Mouse (Mus musculus) embryonic facial prominence, embryonic 14.5 days (tissue): ENCODE results near the gene Atl3. TPM values are rescaled to one million over a fixed set of nuclear protein-coding genes. Genes with fewer than 3 reads are reported as not detected.
"Not testable (repeated sequence)": the region's sequence is repeated elsewhere in the genome, so short reads cannot be mapped to it uniquely, and the experiment has no call there.

ENCODE experiments used
- ATAC-seq: fragments of 200-750 bp; cut with Nextera tagmentation; 2 replicates; pipeline ENCODE4 v1.8.0; 2017; ENCODE audit warnings: low read depth, moderate number of reproducible peaks, moderate TSS enrichment
- DNase-seq: peaks from one replicate; pipeline ENCODE4 v3.0.0-alpha.2; 2015; ENCODE audit warnings: low spot score
- H3K27ac ChIP-seq: fragments of 300-500 bp; sonication (generic); replicated peaks from 2 replicates; pipeline ENCODE4 v1.5.1; 2014; ENCODE audit warnings: low read depth, mild to moderate bottlenecking, low read length, moderate library complexity
- H3K27me3 ChIP-seq: fragments of 300-500 bp; sonication (generic); replicated peaks from 2 replicates; pipeline ENCODE4 v1.6.1; 2014; ENCODE audit warnings: low read length; ENCODE audit not compliant: control insufficient read depth, insufficient read depth
- H3K36me3 ChIP-seq: fragments of 300-500 bp; sonication (generic); 2 replicates; pipeline ENCODE4 v1.6.1; 2014; ENCODE audit warnings: low read length, mixed read lengths; ENCODE audit not compliant: control insufficient read depth, insufficient read depth
- H3K4me1 ChIP-seq: fragments of 300-500 bp; sonication (generic); 2 replicates; pipeline ENCODE4 v1.6.1; 2014; ENCODE audit warnings: antibody characterized with exemption, low read length; ENCODE audit not compliant: control insufficient read depth, insufficient read depth
- H3K4me2 ChIP-seq: fragments of 300-500 bp; sonication (generic); 2 replicates; pipeline ENCODE4 v1.6.1; 2014; ENCODE audit warnings: low read depth, mild to moderate bottlenecking, low read length, moderate library complexity, mixed read lengths
- H3K4me3 ChIP-seq: fragments of 300-500 bp; sonication (generic); 2 replicates; pipeline ENCODE4 v1.5.1; 2014; ENCODE audit warnings: low read depth, mild to moderate bottlenecking, low read length
- H3K9ac ChIP-seq: fragments of 300-500 bp; sonication (generic); 2 replicates; pipeline ENCODE4 v1.6.1; 2014; ENCODE audit warnings: low read depth, mild to moderate bottlenecking, low read length, moderate library complexity, mixed read lengths
- H3K9me3 ChIP-seq: fragments of 300-500 bp; sonication (generic); 2 replicates; pipeline ENCODE4 v1.6.1; 2016; ENCODE audit warnings: low read length; ENCODE audit not compliant: control insufficient read depth
- WGBS: fragments of 180-500 bp; shearing (Covaris S2); extraction: QIAGEN DNeasy Blood & Tissue Kit; methylation state at CpG from one replicate; pipeline ENCODE4 v1.1.7; 2014; 5-methylcytosine and 5-hydroxymethylcytosine counted together
- polyA plus RNA-seq: library from polyadenylated mRNA; unstranded; fragments of >200 nt; fragmentation: Nextera tagmentation; extraction: Ambion mirVana; gene quantifications from 2 replicates; pipeline ENCODE4 v1.2.1, GENCODE M21; 2014

The Atl3 gene
- polyA plus RNA-seq, 1 experiment from 2014 or later, result 19.4 TPM

GRCm38 (mm10) chr19:7494187-7495015 lies 561 bp downstream of the Atl3 start:
- H3K4me3 ChIP-seq, result peak overlapping the region; percentile 76
- DNase-seq, result peak; percentile 98
- peak; percentile 97 for ATAC-seq
- 1% methylated on average over 64 of the region's 84 CpGs for WGBS
- no peaks in the 10 kb centered on the region for H3K36me3 ChIP-seq
- peak overlapping the region; percentile 92 for H3K9ac ChIP-seq
- peak overlapping the region; percentile 74 for H3K4me2 ChIP-seq
- H3K9me3 ChIP-seq, result no peaks in the 10 kb centered on the region
- peak overlapping the region; percentile 99 for H3K27ac ChIP-seq
- no peaks in the 10 kb centered on the region for H3K27me3 ChIP-seq
- peaks cover 5% of the 10 kb centered on the region; the same call in 1 of the 2 replicates for H3K4me1 ChIP-seq

GRCm38 (mm10) chr19:7495221-7496038 lies 1.6 kb downstream of the Atl3 start:
- Histone ChIP-seq H3K27ac (peak overlapping the region; percentile 99), H3K4me1 (peaks cover 5% of the 10 kb centered on the region; the same call in 1 of the 2 replicates), H3K4me2 (peak overlapping the region; percentile 74), H3K9me3 (no peaks in the 10 kb centered on the region), H3K9ac (peak overlapping the region; percentile 92), H3K27me3 (no peaks in the 10 kb centered on the region), H3K36me3 (no peaks in the 10 kb centered on the region), H3K4me3 (peak overlapping the region; percentile 76)
- peak; percentile 13 for DNase-seq
- WGBS, result 37% methylated on average over 14 of the region's 14 CpGs
- no peak for ATAC-seq

GRCm38 (mm10) chr19:7496070-7496469 lies 2.2 kb downstream of the Atl3 start:
- Histone ChIP-seq H3K4me2 (peak overlapping the region; percentile 74; the same call in 1 of the 2 replicates), H3K4me3 (0 out of 2 replicates have a peak overlapping the region, but pooled peaks have one; percentile 76)
- not testable (repeated sequence) for H3K27me3 ChIP-seq, H3K9me3 ChIP-seq, ATAC-seq, H3K9ac ChIP-seq, DNase-seq, H3K4me1 ChIP-seq, H3K27ac ChIP-seq, H3K36me3 ChIP-seq
- WGBS, result 76% methylated on average over 1 of the region's 1 CpGs

GRCm38 (mm10) chr19:7498816-7499215 lies 5.0 kb downstream of the Atl3 start:
- no peak overlapping the region for H3K4me3 ChIP-seq
- no peaks in the 10 kb centered on the region for H3K36me3 ChIP-seq
- WGBS, result 88% methylated on average over 2 of the region's 2 CpGs
- no peaks in the 10 kb centered on the region for H3K9me3 ChIP-seq
- ATAC-seq, result no peak
- no peak overlapping the region for H3K27ac ChIP-seq
- no peak overlapping the region for H3K9ac ChIP-seq
- H3K4me1 ChIP-seq, result peaks cover 5% of the 10 kb centered on the region; the same call in 1 of the 2 replicates
- H3K4me2 ChIP-seq, result no peak overlapping the region
- peak; percentile 9 for DNase-seq
- no peaks in the 10 kb centered on the region for H3K27me3 ChIP-seq

- no peak overlapping the region for H3K4me3 ChIP-seq
- no peak overlapping the region for H3K9ac ChIP-seq
- ATAC-seq, result no peak
- no peak overlapping the region for H3K4me2 ChIP-seq
- WGBS, result 86% methylated on average over 1 of the region's 1 CpGs
- no peak for DNase-seq
- H3K27ac ChIP-seq, result no peak overlapping the region
- peaks cover 3% of the 10 kb centered on the region; the same call in 1 of the 2 replicates for H3K4me1 ChIP-seq
- no peaks in the 10 kb centered on the region for H3K9me3 ChIP-seq
- H3K36me3 ChIP-seq, result no peaks in the 10 kb centered on the region
- no peaks in the 10 kb centered on the region for H3K27me3 ChIP-seq
Observed at GRCm38 (mm10) chr19:7500701-7501100, 6.9 kb downstream of the Atl3 start.

GRCm38 (mm10) chr19:7502432-7502831 lies 8.6 kb downstream of the Atl3 start:
- H3K4me1 ChIP-seq, result no peaks in the 10 kb centered on the region
- H3K9ac ChIP-seq, result no peak overlapping the region
- no peaks in the 10 kb centered on the region for H3K27me3 ChIP-seq
- ATAC-seq, result no peak
- 76% methylated on average over 2 of the region's 2 CpGs for WGBS
- no peaks in the 10 kb centered on the region for H3K36me3 ChIP-seq
- no peaks in the 10 kb centered on the region for H3K9me3 ChIP-seq
- no peak overlapping the region for H3K27ac ChIP-seq
- no peak overlapping the region for H3K4me3 ChIP-seq
- no peak overlapping the region for H3K4me2 ChIP-seq
- DNase-seq, result no peak

GRCm38 (mm10) chr19:7506321-7506720 lies 12.5 kb downstream of the Atl3 start:
- Histone ChIP-seq H3K4me3 (no peak overlapping the region), H3K4me1 (no peaks in the 10 kb centered on the region), H3K27me3 (no peaks in the 10 kb centered on the region), H3K27ac (no peak overlapping the region), H3K9ac (no peak overlapping the region), H3K36me3 (peaks cover 24% of the 10 kb centered on the region), H3K9me3 (no peaks in the 10 kb centered on the region), H3K4me2 (no peak overlapping the region)
- DNase-seq (no peak), ATAC-seq (no peak)
- WGBS, result 82% methylated on average over 1 of the region's 1 CpGs

- Histone ChIP-seq H3K4me1 (no peaks in the 10 kb centered on the region), H3K4me3 (no peak overlapping the region), H3K27ac (no peak overlapping the region), H3K27me3 (no peaks in the 10 kb centered on the region), H3K36me3 (peaks cover 32% of the 10 kb centered on the region), H3K9me3 (no peaks in the 10 kb centered on the region), H3K4me2 (no peak overlapping the region), H3K9ac (no peak overlapping the region)
- ATAC-seq (no peak), DNase-seq (no peak)
- WGBS, result 76% methylated on average over 4 of the region's 4 CpGs
Observed at GRCm38 (mm10) chr19:7508026-7508425, 14.2 kb downstream of the Atl3 start.
